Mouse (Mus musculus) spleen, postnatal 36 days (tissue): ENCODE data around the gene Tnfrsf8.
"Not testable (repeated sequence)": the region's sequence is repeated elsewhere in the genome, so short reads cannot be mapped to it uniquely, and the experiment has no call there.

Experiments used
- DNase-seq, 2 experiments: peaks; one replicate each; pipeline ENCODE4 v3.0.0; 2022; ENCODE audit warnings: low spot score in 2 of 2, mixed read lengths in 1 of 2

The Tnfrsf8 gene

GRCm38 (mm10) chr4:145314836-145315467 is at the start of gene Tnfrsf8:
TSS of gene Tnfrsf8 (minus strand) at chr4:145315164.
- DNase-seq = no peak

GRCm38 (mm10) chr4:145361635-145362034 is 46.7 kb upstream of the Tnfrsf8 start:
- DNase-seq = not testable (repeated sequence)

GRCm38 (mm10) chr4:145361065-145361464 is 46.1 kb upstream of the Tnfrsf8 start:
- peak; percentile 16 to 24 for DNase-seq

GRCm38 (mm10) chr4:145360567-145360966 is 45.6 kb upstream of the Tnfrsf8 start:
- DNase-seq = no peak

GRCm38 (mm10) chr4:145356234-145356633 is 41.3 kb upstream of the Tnfrsf8 start:
- no peak for DNase-seq

- peak; percentile 20 to 27 for DNase-seq
These were observed 38.9 kb upstream of the Tnfrsf8 start for GRCm38 (mm10) chr4:145353855-145354254.

GRCm38 (mm10) chr4:145344948-145345347 is 30.0 kb upstream of the Tnfrsf8 start:
- DNase-seq = no peak

- DNase-seq = no peak
These were observed 27.2 kb upstream of the Tnfrsf8 start for GRCm38 (mm10) chr4:145341879-145342809.

- no peak for DNase-seq
These were observed 23.2 kb upstream of the Tnfrsf8 start for GRCm38 (mm10) chr4:145337906-145338858.

- no peak for DNase-seq
These were observed 21.6 kb upstream of the Tnfrsf8 start for GRCm38 (mm10) chr4:145336587-145336986.

- no peak for DNase-seq
These were observed 21.1 kb upstream of the Tnfrsf8 start for GRCm38 (mm10) chr4:145336019-145336418.

- no peak for DNase-seq
These were observed 8.7 kb upstream of the Tnfrsf8 start for GRCm38 (mm10) chr4:145323631-145324030.

- DNase-seq = no peak
These were observed 8.1 kb upstream of the Tnfrsf8 start for GRCm38 (mm10) chr4:145322995-145323627.

GRCm38 (mm10) chr4:145322211-145322610 is 7.2 kb upstream of the Tnfrsf8 start:
- DNase-seq = no peak

GRCm38 (mm10) chr4:145320624-145321023 is 5.7 kb upstream of the Tnfrsf8 start:
- no peak for DNase-seq

GRCm38 (mm10) chr4:145319274-145320226 is 4.6 kb upstream of the Tnfrsf8 start:
- DNase-seq = peak in 1 of 2 experiments; percentile 13

GRCm38 (mm10) chr4:145316708-145317107 is 1.7 kb upstream of the Tnfrsf8 start:
- no peak for DNase-seq

GRCm38 (mm10) chr4:145313966-145314365 is 998 bp downstream of the Tnfrsf8 start:
- no peak for DNase-seq

GRCm38 (mm10) chr4:145313256-145313655 is 1.7 kb downstream of the Tnfrsf8 start:
- DNase-seq = no peak

GRCm38 (mm10) chr4:145312530-145312929 is 2.4 kb downstream of the Tnfrsf8 start:
- DNase-seq = no peak
